Mouse (Mus musculus) midbrain, embryonic 11.5 days (tissue): ENCODE measurements around the gene Tmem143. TPM values are rescaled to one million over a fixed set of nuclear protein-coding genes. Genes with fewer than 3 reads are reported as not detected.

Experiments used
- ATAC-seq: fragments of 200-750 bp; cut with Nextera tagmentation; 2 replicates; pipeline ENCODE4 v1.8.0; 2017; ENCODE audit warnings: moderate TSS enrichment, moderate library complexity; ENCODE audit not compliant: low FRiP score
- DNase-seq: peaks from one replicate; pipeline ENCODE4 v3.0.0; 2015; ENCODE audit warnings: low spot score; ENCODE audit errors: missing footprints
- H3K27ac ChIP-seq: fragments of 300-500 bp; sonication (generic); 2 replicates; pipeline ENCODE4 v1.5.1; 2014; ENCODE audit warnings: low read depth, low read length
- H3K27me3 ChIP-seq: fragments of 300-500 bp; sonication (generic); 2 replicates; pipeline ENCODE4 v1.6.1; 2014; ENCODE audit warnings: mild to moderate bottlenecking, low read length, moderate library complexity, mixed read lengths; ENCODE audit not compliant: control insufficient read depth, insufficient read depth
- H3K36me3 ChIP-seq: fragments of 300-500 bp; sonication (generic); 2 replicates; pipeline ENCODE4 v1.6.1; 2014; ENCODE audit warnings: mild to moderate bottlenecking, low read length, moderate library complexity, mixed read lengths; ENCODE audit not compliant: control insufficient read depth, insufficient read depth
- H3K4me1 ChIP-seq: fragments of 300-500 bp; sonication (generic); 2 replicates; pipeline ENCODE4 v1.6.1; 2014; ENCODE audit warnings: low read length; ENCODE audit not compliant: control insufficient read depth, insufficient read depth
- H3K4me2 ChIP-seq: fragments of 300-500 bp; sonication (generic); 2 replicates; pipeline ENCODE4 v1.6.1; 2014; ENCODE audit warnings: mild to moderate bottlenecking, moderate library complexity
- H3K4me3 ChIP-seq: fragments of 300-500 bp; sonication (generic); 2 replicates; pipeline ENCODE4 v1.5.1; 2014; ENCODE audit warnings: low read depth, low read length
- H3K9ac ChIP-seq: fragments of 300-500 bp; sonication (generic); 2 replicates; pipeline ENCODE4 v1.6.1; 2014; ENCODE audit warnings: low read length
- H3K9me3 ChIP-seq: fragments of 300-500 bp; sonication (generic); 2 replicates; pipeline ENCODE4 v1.6.1; 2016; ENCODE audit warnings: low read length; ENCODE audit not compliant: control insufficient read depth
- whole genome bisulfite sequencing: fragments of 180-500 bp; shearing (Covaris S2); extraction: QIAGEN DNeasy Blood & Tissue Kit; methylation state at CpG from one replicate; pipeline ENCODE4 v1.1.7; 2014; 5-methylcytosine and 5-hydroxymethylcytosine counted together
- polyA plus RNA-seq: library from polyadenylated mRNA; unstranded; fragments of >200 nt; fragmentation: Nextera tagmentation; extraction: Ambion mirVana; gene quantifications from 2 replicates; pipeline ENCODE4 v1.2.1, GENCODE M21; 2014

Tmem143 gene
- 3.0 and 3.2 TPM in 2 replicates for polyA plus RNA-seq

DNA sequence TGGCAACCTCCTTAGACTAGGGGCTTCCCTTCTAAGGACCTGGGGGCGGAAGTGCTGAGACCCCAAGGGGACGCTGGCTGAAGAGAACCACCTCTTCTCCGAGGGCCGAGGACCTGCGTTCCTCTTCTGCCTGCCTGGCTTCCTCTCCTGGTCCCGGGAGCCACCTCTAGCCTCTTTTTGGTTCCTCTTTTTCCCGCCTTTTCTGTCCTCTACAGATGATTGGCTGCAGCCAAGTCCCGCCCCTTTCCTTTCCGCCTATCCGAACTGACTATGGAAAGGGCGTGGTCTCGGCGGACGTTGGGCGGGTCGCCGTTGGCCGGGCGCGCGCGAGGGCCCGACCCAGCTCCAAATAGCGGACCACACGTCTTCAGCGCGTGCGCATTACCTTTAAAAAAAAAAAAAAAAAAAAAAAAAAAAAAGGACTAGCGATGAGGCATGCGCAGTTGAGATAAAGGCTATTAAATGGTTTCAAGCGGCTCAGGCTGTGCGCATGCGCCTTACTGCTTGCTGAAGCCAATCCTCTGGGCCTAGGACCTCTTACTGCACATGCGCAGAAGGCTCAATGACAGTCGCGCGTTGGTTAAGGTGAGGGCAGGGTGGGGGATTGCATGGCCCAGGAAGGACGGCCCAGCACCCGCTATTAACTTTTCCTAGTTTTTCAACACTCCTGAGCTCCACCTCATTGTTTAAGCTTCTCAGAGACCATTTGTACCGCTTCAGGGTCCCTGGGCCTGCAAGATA lies at the start of gene Tmem143, which contains the start of gene Syngr4:
Gene Tmem143, plus strand, starts transcription at position 425 of the 741 bp plus-strand sequence.
Gene Syngr4, minus strand, starts transcription at position 198 of the 741 bp plus-strand sequence.
- WGBS: under 1% methylated on average over 40 of the region's 40 CpGs
- Histone ChIP-seq H3K4me1 (peaks cover 10% of the 10 kb centered on the region; the same call in 1 of the 2 replicates), H3K9me3 (no peaks in the 10 kb centered on the region), H3K27ac (peak within 1 kb of the TSS; percentile 15; the same call in 1 of the 2 replicates), H3K9ac (peak within 1 kb of the TSS; percentile 65), H3K27me3 (no peaks in the 10 kb centered on the region), H3K4me2 (peak within 1 kb of the TSS; percentile 70), H3K36me3 (no peaks in the 10 kb centered on the region), H3K4me3 (peak within 1 kb of the TSS; percentile 38)
- peak; percentile 99 for DNase-seq
- ATAC-seq: peak; percentile 90

DNA sequence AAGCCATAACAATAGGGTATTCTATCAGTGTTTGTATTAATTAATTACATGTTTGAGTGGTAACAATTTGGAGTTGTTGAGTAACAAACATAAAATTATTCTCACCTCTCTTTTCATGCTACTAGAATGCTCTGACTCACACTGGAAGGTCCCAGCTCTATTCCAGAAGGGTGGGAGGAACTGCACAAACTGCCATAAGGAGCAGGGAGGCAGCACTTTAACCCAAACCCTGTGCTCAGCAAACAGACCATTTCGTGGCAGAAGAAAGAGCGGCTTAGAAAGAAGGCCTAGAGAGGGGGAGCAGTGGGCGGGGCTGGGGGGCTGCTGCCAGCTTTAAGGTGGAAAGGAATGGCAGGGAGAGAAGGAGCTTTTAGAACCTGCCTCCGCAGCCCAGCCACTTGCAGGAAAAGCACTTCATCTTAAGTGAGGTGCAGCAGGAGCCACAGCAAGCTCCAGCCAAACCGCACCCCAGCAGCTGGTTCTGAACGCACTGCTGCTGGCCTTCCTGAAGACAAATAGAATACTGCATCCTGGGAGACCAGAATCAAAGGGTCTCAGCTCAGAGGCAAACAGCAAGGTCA lies 48.2 kb upstream of the Tmem143 start:
- H3K27me3 ChIP-seq: no peaks in the 10 kb centered on the region
- H3K36me3 ChIP-seq: no peaks in the 10 kb centered on the region
- no peaks in the 10 kb centered on the region for H3K4me1 ChIP-seq
- H3K9ac ChIP-seq: no peak overlapping the region
- no peaks in the 10 kb centered on the region for H3K9me3 ChIP-seq
- ATAC-seq (0 out of 2 replicates have a peak, but pooled peaks have one; percentile 16), DNase-seq (peak; percentile 84)
- no peak overlapping the region for H3K4me2 ChIP-seq
- no peak overlapping the region for H3K4me3 ChIP-seq
- H3K27ac ChIP-seq: no peak overlapping the region; the same call in 1 of the 2 replicates
- WGBS: 10% methylated on average over 6 of the region's 6 CpGs

DNA sequence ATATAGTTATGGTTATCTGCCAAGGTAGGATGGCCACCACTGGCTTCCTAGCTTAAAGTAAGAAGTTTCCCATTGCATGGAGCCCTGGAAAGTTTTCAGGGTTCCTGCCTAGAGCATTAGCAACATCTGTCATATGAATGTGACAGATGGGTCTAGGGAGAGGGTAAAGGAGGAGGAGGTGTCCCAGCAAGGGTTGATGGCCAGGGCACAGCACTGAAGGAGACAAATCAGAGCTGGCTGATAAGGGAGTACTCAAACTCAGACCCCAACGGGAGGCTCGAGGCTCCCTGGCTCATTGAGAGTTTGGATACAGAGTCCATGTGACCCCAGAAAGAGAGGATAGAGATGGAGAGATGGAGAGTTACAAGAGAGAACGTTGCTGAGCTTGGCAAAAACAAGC lies 46.1 kb upstream of the Tmem143 start:
- H3K4me3 ChIP-seq: no peak overlapping the region
- H3K36me3 ChIP-seq: no peaks in the 10 kb centered on the region
- 76% methylated on average over 3 of the region's 3 CpGs for WGBS
- H3K27ac ChIP-seq: no peak overlapping the region
- H3K27me3 ChIP-seq: no peaks in the 10 kb centered on the region
- H3K4me1 ChIP-seq: no peaks in the 10 kb centered on the region
- no peak overlapping the region for H3K4me2 ChIP-seq
- H3K9ac ChIP-seq: no peak overlapping the region
- DNase-seq (no peak), ATAC-seq (no peak)
- no peaks in the 10 kb centered on the region for H3K9me3 ChIP-seq

DNA sequence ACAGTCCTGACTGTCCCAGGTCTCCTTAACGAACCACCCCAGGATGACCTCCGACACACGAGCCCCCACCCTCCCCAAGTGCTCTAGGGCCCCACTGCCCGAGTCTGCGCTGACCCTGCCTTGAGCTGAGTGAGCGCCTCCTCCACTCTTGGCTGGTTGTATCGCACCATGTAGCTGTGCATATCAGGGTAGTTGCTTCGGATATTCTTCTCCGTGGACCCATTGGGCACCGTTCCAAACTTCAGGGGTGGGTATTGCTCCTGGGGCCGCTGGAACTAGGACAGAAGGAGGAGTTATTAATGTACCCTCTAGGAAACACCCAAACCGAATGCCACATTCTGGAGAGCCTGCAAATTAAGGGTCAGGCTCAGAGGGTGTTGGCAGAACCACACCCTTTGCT lies 43.7 kb upstream of the Tmem143 start:
- Histone ChIP-seq H3K27me3 (peaks cover 14% of the 10 kb centered on the region), H3K4me2 (no peak overlapping the region), H3K36me3 (no peaks in the 10 kb centered on the region), H3K4me3 (no peak overlapping the region), H3K4me1 (peaks cover 4% of the 10 kb centered on the region), H3K9ac (no peak overlapping the region), H3K27ac (no peak overlapping the region), H3K9me3 (no peaks in the 10 kb centered on the region)
- ATAC-seq (no peak), DNase-seq (no peak)
- 87% methylated on average over 12 of the region's 12 CpGs for WGBS

DNA sequence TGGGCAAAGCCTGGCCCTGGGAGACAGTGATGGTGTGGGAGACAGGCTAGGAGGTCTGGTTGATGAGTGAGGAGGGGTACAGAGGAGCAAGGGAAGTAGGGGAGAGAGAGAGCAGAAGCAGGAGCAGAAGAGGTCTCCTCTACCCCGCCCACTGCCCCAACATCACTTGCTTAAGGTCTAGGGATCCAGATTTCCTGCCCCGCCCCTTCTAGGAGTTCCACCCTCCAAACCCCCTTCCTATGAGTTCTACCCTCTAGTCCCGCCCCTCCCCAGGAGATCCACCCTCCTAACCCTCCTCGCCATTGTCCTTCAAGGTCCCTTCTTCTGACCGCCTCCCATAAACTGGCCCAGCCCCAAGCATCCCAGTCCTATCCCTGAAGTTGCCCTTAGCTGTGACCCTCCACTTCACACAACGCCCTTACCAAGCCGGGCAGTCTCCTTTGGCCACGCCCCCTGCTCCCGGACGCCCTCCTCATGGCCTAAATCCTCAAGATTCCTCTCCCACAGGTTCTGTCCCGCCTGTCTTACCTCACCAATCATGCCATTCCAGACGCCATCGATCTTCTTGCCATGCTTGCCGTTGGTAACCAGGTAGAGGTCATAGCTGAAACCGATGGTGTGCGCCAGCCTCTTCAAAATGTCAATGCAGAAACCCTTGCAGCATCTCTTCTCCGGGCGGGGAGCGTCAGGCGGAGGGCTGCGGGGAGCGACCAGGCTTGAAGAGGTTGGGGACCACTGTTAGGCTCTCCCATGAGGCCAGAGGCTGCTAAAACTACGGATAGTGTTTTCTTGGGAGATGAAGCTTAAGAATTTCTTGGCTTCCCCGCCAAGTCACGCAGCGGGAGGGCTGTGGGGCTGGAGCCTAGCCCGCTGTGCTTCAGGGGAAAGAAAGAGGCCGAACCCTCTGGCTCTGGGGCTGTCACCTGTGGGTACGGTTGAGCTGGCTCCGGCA lies 39.5 kb upstream of the Tmem143 start:
- H3K9ac ChIP-seq: peak overlapping the region; percentile 57
- DNase-seq (peak; percentile 93), ATAC-seq (peak; percentile 31; the same call in 1 of the 2 replicates)
- peak overlapping the region; percentile 53 for H3K4me2 ChIP-seq
- H3K27me3 ChIP-seq: peaks cover 16% of the 10 kb centered on the region
- 2% methylated on average over 30 of the region's 30 CpGs for WGBS
- H3K27ac ChIP-seq: no peak overlapping the region
- peak overlapping the region; percentile 30 for H3K4me3 ChIP-seq
- no peaks in the 10 kb centered on the region for H3K36me3 ChIP-seq
- H3K9me3 ChIP-seq: no peaks in the 10 kb centered on the region
- H3K4me1 ChIP-seq: peaks cover 13% of the 10 kb centered on the region

DNA sequence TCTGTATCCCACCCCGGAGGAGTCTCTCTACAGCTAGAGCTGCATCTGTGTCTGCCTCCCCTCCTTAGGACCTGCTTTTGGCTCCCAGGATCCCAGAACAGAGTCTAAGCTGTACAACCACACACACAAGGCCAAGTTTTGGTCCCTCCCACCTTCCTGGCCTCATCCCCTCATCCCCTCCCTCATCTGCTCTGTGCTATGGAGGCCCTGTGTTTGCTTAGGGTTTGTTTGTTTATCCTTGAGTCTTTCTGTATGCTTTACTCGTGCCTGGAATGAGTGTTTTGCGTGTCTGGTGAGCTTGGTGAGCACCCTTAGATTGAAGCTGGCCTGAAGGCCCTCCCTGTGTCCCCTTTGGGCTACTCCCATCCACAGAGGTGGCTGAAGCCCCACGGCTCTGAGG lies 37.7 kb upstream of the Tmem143 start:
- DNase-seq: no peak
- Histone ChIP-seq H3K4me1 (peaks cover 13% of the 10 kb centered on the region), H3K27me3 (peaks cover 18% of the 10 kb centered on the region), H3K36me3 (no peaks in the 10 kb centered on the region), H3K4me2 (no peak overlapping the region), H3K9ac (no peak overlapping the region), H3K27ac (no peak overlapping the region), H3K9me3 (no peaks in the 10 kb centered on the region), H3K4me3 (no peak overlapping the region)
- ATAC-seq: peak; percentile 40; the same call in 1 of the 2 replicates
- 65% methylated on average over 4 of the region's 4 CpGs for WGBS

DNA sequence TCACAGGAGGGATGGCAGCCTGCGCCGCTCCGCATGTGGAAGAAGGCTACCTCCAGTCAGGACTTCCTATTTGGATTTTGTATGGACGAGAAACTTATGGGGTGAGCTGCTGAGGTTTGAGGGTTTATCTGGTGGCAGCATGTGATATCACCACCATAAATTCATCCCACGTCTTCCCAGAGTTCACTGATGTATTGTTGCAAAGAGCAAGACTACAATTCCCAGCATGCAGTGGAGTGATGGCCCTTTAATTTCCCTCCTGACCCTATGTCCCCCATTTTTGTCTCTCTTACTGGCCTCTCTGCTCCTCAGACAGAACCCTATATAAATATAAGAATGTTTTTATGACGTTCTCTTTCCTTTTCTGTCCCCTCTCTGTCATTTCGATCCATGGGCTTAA lies 33.9 kb upstream of the Tmem143 start:
- ATAC-seq (no peak), DNase-seq (no peak)
- H3K4me1 ChIP-seq: peaks cover 16% of the 10 kb centered on the region
- H3K4me2 ChIP-seq: no peak overlapping the region
- H3K9ac ChIP-seq: no peak overlapping the region
- 88% methylated on average over 7 of the region's 7 CpGs for WGBS
- H3K27ac ChIP-seq: no peak overlapping the region
- no peaks in the 10 kb centered on the region for H3K36me3 ChIP-seq
- no peaks in the 10 kb centered on the region for H3K9me3 ChIP-seq
- H3K27me3 ChIP-seq: peaks cover 23% of the 10 kb centered on the region
- H3K4me3 ChIP-seq: no peak overlapping the region

DNA sequence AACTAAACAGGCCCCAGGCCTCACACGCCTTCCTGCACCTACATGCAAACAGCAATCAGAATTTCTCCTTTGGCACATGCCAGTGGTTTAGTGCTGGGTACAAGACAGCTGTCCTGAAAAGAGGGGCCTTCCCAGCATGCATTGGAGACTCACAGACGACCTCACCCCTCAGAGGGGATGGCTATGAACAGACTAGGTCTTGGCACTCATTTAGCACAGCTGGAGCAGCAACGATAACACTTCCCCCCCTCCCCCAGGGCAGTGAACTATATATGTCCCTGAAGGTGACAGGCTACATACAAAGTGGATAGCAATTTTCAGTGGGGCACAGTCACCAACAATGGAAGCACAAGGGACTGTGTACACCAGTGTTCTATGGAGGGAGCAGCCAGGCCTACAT lies 32.3 kb upstream of the Tmem143 start:
- peaks cover 32% of the 10 kb centered on the region for H3K27me3 ChIP-seq

More for the DNA sequence above, 32.3 kb upstream of the Tmem143 start:
- 73% methylated on average over 3 of the region's 3 CpGs for WGBS
- no peaks in the 10 kb centered on the region for H3K9me3 ChIP-seq
- H3K9ac ChIP-seq: no peak overlapping the region
- no peak overlapping the region for H3K4me3 ChIP-seq
- H3K4me1 ChIP-seq: peaks cover 22% of the 10 kb centered on the region
- H3K27ac ChIP-seq: no peak overlapping the region
- H3K36me3 ChIP-seq: no peaks in the 10 kb centered on the region
- no peak overlapping the region for H3K4me2 ChIP-seq
- ATAC-seq: no peak
- peak; percentile 78 for DNase-seq
